Mouse (Mus musculus) neural tube, embryonic 12.5 days (tissue): Measurements from ENCODE around the gene Sat2. TPM values are rescaled to one million over a fixed set of nuclear protein-coding genes. Genes with fewer than 3 reads are reported as not detected.
"Not testable (repeated sequence)": the region's sequence is repeated elsewhere in the genome, so short reads cannot be mapped to it uniquely, and the experiment has no call there.

Source experiments
- ATAC-seq: fragments of 200-750 bp; cut with Nextera tagmentation; 2 replicates; pipeline ENCODE4 v1.8.0; 2017; ENCODE audit warnings: low read depth, mild to moderate bottlenecking, moderate TSS enrichment, moderate library complexity; ENCODE audit not compliant: low FRiP score
- H3K27ac ChIP-seq: fragments of 300-500 bp; sonication (generic); 2 replicates; pipeline ENCODE4 v1.5.1; 2016
- H3K27me3 ChIP-seq: fragments of 300-500 bp; sonication (generic); replicated peaks from 2 replicates; pipeline ENCODE4 v1.6.1; 2016; ENCODE audit warnings: mild to moderate bottlenecking
- H3K36me3 ChIP-seq: fragments of 300-500 bp; sonication (generic); 2 replicates; pipeline ENCODE4 v1.6.1; 2016; ENCODE audit warnings: mild to moderate bottlenecking
- H3K4me1 ChIP-seq: fragments of 300-500 bp; sonication (generic); 2 replicates; pipeline ENCODE4 v1.6.1; 2016
- H3K4me2 ChIP-seq: fragments of 300-500 bp; sonication (generic); replicated peaks from 2 replicates; pipeline ENCODE4 v1.6.1; 2016; ENCODE audit warnings: mild to moderate bottlenecking
- H3K4me3 ChIP-seq: fragments of 300-500 bp; sonication (generic); 2 replicates; pipeline ENCODE4 v1.5.1; 2016
- H3K9ac ChIP-seq: fragments of 300-500 bp; sonication (generic); 2 replicates; pipeline ENCODE4 v1.6.1; 2016; ENCODE audit warnings: mild to moderate bottlenecking
- H3K9me3 ChIP-seq: fragments of 300-500 bp; sonication (generic); 2 replicates; pipeline ENCODE4 v1.6.1; 2016; ENCODE audit warnings: mild to moderate bottlenecking
- WGBS: fragments of 180-500 bp; shearing (Covaris S2); methylation state at CpG from one replicate; pipeline ENCODE4 v1.1.7; 2016; 5-methylcytosine and 5-hydroxymethylcytosine counted together
- polyA plus RNA-seq: library from polyadenylated mRNA; unstranded; fragments of >200 nt; fragmentation: Nextera tagmentation; extraction: Ambion mirVana; gene quantifications from 2 replicates; pipeline ENCODE4 v1.2.1, GENCODE M21; 2016

Sat2 gene
- polyA plus RNA-seq, 1 experiment from 2014 or later = 23.3 TPM

GRCm38 (mm10) chr11:69604347-69604746, 17.5 kb upstream of the Sat2 start:
- peak overlapping the region; percentile 100 for H3K4me2 ChIP-seq
- peaks cover 37% of the 10 kb centered on the region for H3K4me1 ChIP-seq
- H3K9ac ChIP-seq = peak overlapping the region; percentile 77
- no peak for ATAC-seq
- peak overlapping the region; percentile 59 for H3K4me3 ChIP-seq
- no peak overlapping the region for H3K27ac ChIP-seq
- H3K36me3 ChIP-seq = no peaks in the 10 kb centered on the region
- peaks cover 8% of the 10 kb centered on the region; the same call in 1 of the 2 replicates for H3K27me3 ChIP-seq
- no peaks in the 10 kb centered on the region for H3K9me3 ChIP-seq
- WGBS = 51% methylated on average over 3 of the region's 3 CpGs

- Histone ChIP-seq H3K36me3 (no peaks in the 10 kb centered on the region), H3K4me2 (peak overlapping the region; percentile 100), H3K4me1 (peaks cover 32% of the 10 kb centered on the region), H3K9me3 (no peaks in the 10 kb centered on the region), H3K27me3 (peaks cover 8% of the 10 kb centered on the region; the same call in 1 of the 2 replicates), H3K4me3 (peak overlapping the region; percentile 59), H3K27ac (no peak overlapping the region), H3K9ac (peak overlapping the region; percentile 77)
- WGBS = under 1% methylated on average over 73 of the region's 73 CpGs
- ATAC-seq = peak; percentile 58
Measured at GRCm38 (mm10) chr11:69604795-69605664, 16.8 kb upstream of the Sat2 start.

GRCm38 (mm10) chr11:69605726-69606490, 15.9 kb upstream of the Sat2 start, which contains the start of gene Atp1b2:
TSS of gene Atp1b2 (minus strand) at chr11:69605942.
- H3K27ac ChIP-seq = no peak within 1 kb of the TSS
- H3K27me3 ChIP-seq = peaks cover 8% of the 10 kb centered on the region; the same call in 1 of the 2 replicates
- H3K4me2 ChIP-seq = peak within 1 kb of the TSS; percentile 100
- 3% methylated on average over 32 of the region's 32 CpGs for WGBS
- H3K36me3 ChIP-seq = no peaks in the 10 kb centered on the region
- peak; percentile 81 for ATAC-seq
- peaks cover 24% of the 10 kb centered on the region for H3K4me1 ChIP-seq
- peak within 1 kb of the TSS; percentile 59 for H3K4me3 ChIP-seq
- peak within 1 kb of the TSS; percentile 77 for H3K9ac ChIP-seq
- no peaks in the 10 kb centered on the region for H3K9me3 ChIP-seq

- Histone ChIP-seq H3K27ac (no peak overlapping the region), H3K4me2 (peak overlapping the region; percentile 100), H3K9ac (no peak overlapping the region), H3K9me3 (no peaks in the 10 kb centered on the region), H3K36me3 (no peaks in the 10 kb centered on the region), H3K27me3 (peaks cover 8% of the 10 kb centered on the region; the same call in 1 of the 2 replicates), H3K4me1 (peaks cover 22% of the 10 kb centered on the region), H3K4me3 (peak overlapping the region; percentile 59; the same call in 1 of the 2 replicates)
- WGBS = 63% methylated on average over 2 of the region's 2 CpGs
- ATAC-seq = no peak
Measured at GRCm38 (mm10) chr11:69606491-69606795, 15.4 kb upstream of the Sat2 start.

- peaks cover 22% of the 10 kb centered on the region for H3K4me1 ChIP-seq
- WGBS = 84% methylated on average over 2 of the region's 2 CpGs
- no peaks in the 10 kb centered on the region for H3K36me3 ChIP-seq
- no peak overlapping the region for H3K9ac ChIP-seq
- H3K4me3 ChIP-seq = no peak overlapping the region
- H3K27me3 ChIP-seq = peaks cover 8% of the 10 kb centered on the region; the same call in 1 of the 2 replicates
- no peak overlapping the region for H3K27ac ChIP-seq
- no peak for ATAC-seq
- H3K4me2 ChIP-seq = peak overlapping the region; percentile 100
- H3K9me3 ChIP-seq = no peaks in the 10 kb centered on the region
Measured at GRCm38 (mm10) chr11:69606832-69607231, 15.0 kb upstream of the Sat2 start.

GRCm38 (mm10) chr11:69608525-69608924, 13.3 kb upstream of the Sat2 start:
- Histone ChIP-seq H3K9me3 (no peaks in the 10 kb centered on the region), H3K4me1 (peaks cover 25% of the 10 kb centered on the region), H3K4me3 (no peak overlapping the region), H3K4me2 (no peak overlapping the region), H3K27me3 (peaks cover 9% of the 10 kb centered on the region; the same call in 1 of the 2 replicates), H3K9ac (no peak overlapping the region), H3K36me3 (no peaks in the 10 kb centered on the region), H3K27ac (no peak overlapping the region)
- 83% methylated on average over 3 of the region's 3 CpGs for WGBS
- no peak for ATAC-seq

- H3K9ac ChIP-seq = no peak overlapping the region
- H3K4me2 ChIP-seq = no peak overlapping the region
- peaks cover 9% of the 10 kb centered on the region; the same call in 1 of the 2 replicates for H3K27me3 ChIP-seq
- no peak for ATAC-seq
- H3K4me1 ChIP-seq = peaks cover 23% of the 10 kb centered on the region
- no peak overlapping the region for H3K4me3 ChIP-seq
- 61% methylated on average over 7 of the region's 7 CpGs for WGBS
- no peaks in the 10 kb centered on the region for H3K9me3 ChIP-seq
- no peak overlapping the region for H3K27ac ChIP-seq
- H3K36me3 ChIP-seq = no peaks in the 10 kb centered on the region
Measured at GRCm38 (mm10) chr11:69609416-69609815, 12.4 kb upstream of the Sat2 start.

- no peak overlapping the region for H3K27ac ChIP-seq
- no peak overlapping the region for H3K4me2 ChIP-seq
- no peaks in the 10 kb centered on the region for H3K36me3 ChIP-seq
- ATAC-seq = no peak
- 73% methylated on average over 4 of the region's 4 CpGs for WGBS
- no peaks in the 10 kb centered on the region for H3K9me3 ChIP-seq
- peaks cover 11% of the 10 kb centered on the region; the same call in 1 of the 2 replicates for H3K27me3 ChIP-seq
- H3K4me3 ChIP-seq = no peak overlapping the region
- no peak overlapping the region for H3K9ac ChIP-seq
- H3K4me1 ChIP-seq = 0 out of 2 replicates have a peak, but pooled peaks cover 11% of the 10 kb centered on the region
Measured at GRCm38 (mm10) chr11:69610899-69611298, 10.9 kb upstream of the Sat2 start.

- Histone ChIP-seq H3K9ac (no peak overlapping the region), H3K9me3 (no peaks in the 10 kb centered on the region), H3K27ac (no peak overlapping the region), H3K4me1 (0 out of 2 replicates have a peak, but pooled peaks cover 6% of the 10 kb centered on the region), H3K36me3 (no peaks in the 10 kb centered on the region), H3K4me3 (no peak overlapping the region), H3K27me3 (peaks cover 11% of the 10 kb centered on the region; the same call in 1 of the 2 replicates), H3K4me2 (peak overlapping the region; percentile 41)
- ATAC-seq = no peak
- WGBS = 10% methylated on average over 19 of the region's 19 CpGs
Measured at GRCm38 (mm10) chr11:69613553-69614256, 8.1 kb upstream of the Sat2 start.

- not testable (repeated sequence) for H3K4me3 ChIP-seq, ATAC-seq, H3K9me3 ChIP-seq, H3K4me1 ChIP-seq, H3K27ac ChIP-seq, H3K36me3 ChIP-seq, H3K9ac ChIP-seq
- H3K27me3 ChIP-seq = peaks cover 11% of the 10 kb centered on the region; the same call in 1 of the 2 replicates
- 57% methylated on average over 11 of the region's 11 CpGs for WGBS
- H3K4me2 ChIP-seq = 0 out of 2 replicates have a peak overlapping the region, but pooled peaks have one; percentile 1
Measured at GRCm38 (mm10) chr11:69614257-69614588, 7.6 kb upstream of the Sat2 start.

GRCm38 (mm10) chr11:69616781-69617180, 5.0 kb upstream of the Sat2 start:
- peaks cover 9% of the 10 kb centered on the region; the same call in 1 of the 2 replicates for H3K4me1 ChIP-seq
- no peak overlapping the region for H3K4me3 ChIP-seq
- H3K36me3 ChIP-seq = no peaks in the 10 kb centered on the region
- H3K27ac ChIP-seq = no peak overlapping the region
- H3K27me3 ChIP-seq = peaks cover 11% of the 10 kb centered on the region; the same call in 1 of the 2 replicates
- no peaks in the 10 kb centered on the region for H3K9me3 ChIP-seq
- no peak for ATAC-seq
- no peak overlapping the region for H3K9ac ChIP-seq
- 50% methylated on average over 10 of the region's 10 CpGs for WGBS
- H3K4me2 ChIP-seq = no peak overlapping the region
